Mouse (Mus musculus): ENCODE data around the gene Serpina1f.
"Not testable (repeated sequence)": the region's sequence is repeated elsewhere in the genome, so short reads cannot be mapped to it uniquely, and the experiment has no call there.

Serpina1f gene

GRCm38 (mm10) chr12:103695429-103695828 lies at the start of gene Serpina1f:
Gene Serpina1f, minus strand, starts transcription at chr12:103695529.
- no peak for DNase-seq (ENCODE audit: low read depth, low spot score)

- DNase-seq (ENCODE audit: low read depth, low spot score): not testable (repeated sequence)
These were observed 42.7 kb upstream of the Serpina1f start for GRCm38 (mm10) chr12:103737791-103738580.

GRCm38 (mm10) chr12:103735566-103735965 lies 40.2 kb upstream of the Serpina1f start:
- DNase-seq (ENCODE audit: low read depth, low spot score): not testable (repeated sequence)

- DNase-seq (ENCODE audit: low read depth, low spot score): not testable (repeated sequence)
These were observed 39.8 kb upstream of the Serpina1f start for GRCm38 (mm10) chr12:103735101-103735500.

GRCm38 (mm10) chr12:103711537-103711936 lies 16.2 kb upstream of the Serpina1f start:
- no peak for DNase-seq (ENCODE audit: low read depth, low spot score)

- DNase-seq (ENCODE audit: low read depth, low spot score): no peak
These were observed 15.1 kb upstream of the Serpina1f start for GRCm38 (mm10) chr12:103710405-103710804.

- no peak for DNase-seq (ENCODE audit: low read depth, low spot score)
These were observed 10.8 kb upstream of the Serpina1f start for GRCm38 (mm10) chr12:103706113-103706512.

GRCm38 (mm10) chr12:103705547-103705946 lies 10.2 kb upstream of the Serpina1f start:
- DNase-seq (ENCODE audit: low read depth, low spot score): no peak

- DNase-seq (ENCODE audit: low read depth, low spot score): no peak
These were observed 4.9 kb upstream of the Serpina1f start for GRCm38 (mm10) chr12:103700144-103700750.

- DNase-seq (ENCODE audit: low read depth, low spot score): no peak
These were observed 7.0 kb downstream of the Serpina1f start for GRCm38 (mm10) chr12:103688221-103688814.

- no peak for DNase-seq (ENCODE audit: low read depth, low spot score)
These were observed 8.3 kb downstream of the Serpina1f start for GRCm38 (mm10) chr12:103687021-103687420.

- no peak for DNase-seq (ENCODE audit: low read depth, low spot score)
These were observed 9.3 kb downstream of the Serpina1f start for GRCm38 (mm10) chr12:103686050-103686449.

- no peak for DNase-seq (ENCODE audit: low read depth, low spot score)
These were observed 9.9 kb downstream of the Serpina1f start for GRCm38 (mm10) chr12:103685386-103685785.

- no peak for DNase-seq (ENCODE audit: low read depth, low spot score)
These were observed 11.6 kb downstream of the Serpina1f start for GRCm38 (mm10) chr12:103683775-103684174.

GRCm38 (mm10) chr12:103681739-103682138 lies 13.6 kb downstream of the Serpina1f start:
- no peak for DNase-seq (ENCODE audit: low read depth, low spot score)

- DNase-seq (ENCODE audit: low read depth, low spot score): no peak
These were observed 14.2 kb downstream of the Serpina1f start for GRCm38 (mm10) chr12:103681169-103681568.

GRCm38 (mm10) chr12:103679853-103680252 lies 15.5 kb downstream of the Serpina1f start:
- DNase-seq (ENCODE audit: low read depth, low spot score): not testable (repeated sequence)

- DNase-seq (ENCODE audit: low read depth, low spot score): no peak
These were observed 19.3 kb downstream of the Serpina1f start, which contains the start of gene Serpina16 for GRCm38 (mm10) chr12:103676039-103676438. Gene Serpina16, minus strand, starts transcription at chr12:103676139.

GRCm38 (mm10) chr12:103673179-103673578 lies 22.1 kb downstream of the Serpina1f start:
- no peak for DNase-seq (ENCODE audit: low read depth, low spot score)

GRCm38 (mm10) chr12:103671483-103671882 lies 23.8 kb downstream of the Serpina1f start:
- DNase-seq (ENCODE audit: low read depth, low spot score): no peak

GRCm38 (mm10) chr12:103670964-103671363 lies 24.4 kb downstream of the Serpina1f start:
- DNase-seq (ENCODE audit: low read depth, low spot score): no peak

GRCm38 (mm10) chr12:103670344-103670743 lies 25.0 kb downstream of the Serpina1f start:
- no peak for DNase-seq (ENCODE audit: low read depth, low spot score)
